Mouse (Mus musculus): ENCODE data around the gene Mapt.
"Not testable (repeated sequence)": the region's sequence is repeated elsewhere in the genome, so short reads cannot be mapped to it uniquely, and the experiment has no call there.

The Mapt gene

DNA sequence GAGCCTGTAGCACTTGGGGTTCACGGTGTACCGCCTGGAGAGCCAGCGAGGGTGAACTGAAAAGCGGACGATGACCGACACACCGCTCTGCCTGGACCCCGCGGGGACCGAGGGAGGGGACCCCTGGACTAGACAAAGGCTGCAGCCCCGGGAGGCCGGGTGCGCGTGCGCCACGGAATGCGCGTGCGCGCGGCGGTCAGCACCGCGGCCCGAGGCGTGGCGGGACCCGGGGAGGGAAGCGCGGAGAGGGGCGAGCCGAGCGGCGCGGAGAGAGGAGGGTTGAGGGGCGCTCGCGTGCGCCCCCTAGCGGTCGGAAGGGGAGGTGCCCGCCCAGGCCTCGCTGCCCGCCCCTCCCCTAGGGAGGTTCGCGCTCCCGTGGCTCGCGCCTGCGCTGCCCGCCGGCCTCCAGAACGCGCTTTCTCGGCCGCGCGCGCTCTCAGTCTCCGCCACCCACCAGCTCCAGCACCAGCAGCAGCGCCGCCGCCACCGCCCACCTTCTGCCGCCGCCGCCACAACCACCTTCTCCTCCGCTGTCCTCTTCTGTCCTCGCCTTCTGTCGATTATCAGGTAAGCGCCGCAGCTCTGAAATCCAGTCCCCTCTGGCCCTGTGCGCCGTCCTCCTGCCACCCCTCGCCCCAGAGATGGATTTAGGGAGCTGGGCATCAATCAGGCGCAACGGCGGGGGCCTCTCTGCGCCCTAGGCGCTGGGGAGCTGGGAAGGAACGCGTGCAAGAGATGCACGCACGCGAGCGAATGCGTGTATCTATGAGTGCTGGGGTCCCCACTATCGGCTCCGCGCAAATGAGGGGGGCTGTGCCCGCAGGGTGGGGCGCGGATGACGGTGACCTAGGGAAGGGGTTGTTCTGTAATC, at the start of gene Mapt:
Gene Mapt (plus strand): TSS at position 350 of the 871 bp plus-strand sequence.
- DNase-seq (ENCODE audit: low read depth, low spot score): peak; percentile 95

DNA sequence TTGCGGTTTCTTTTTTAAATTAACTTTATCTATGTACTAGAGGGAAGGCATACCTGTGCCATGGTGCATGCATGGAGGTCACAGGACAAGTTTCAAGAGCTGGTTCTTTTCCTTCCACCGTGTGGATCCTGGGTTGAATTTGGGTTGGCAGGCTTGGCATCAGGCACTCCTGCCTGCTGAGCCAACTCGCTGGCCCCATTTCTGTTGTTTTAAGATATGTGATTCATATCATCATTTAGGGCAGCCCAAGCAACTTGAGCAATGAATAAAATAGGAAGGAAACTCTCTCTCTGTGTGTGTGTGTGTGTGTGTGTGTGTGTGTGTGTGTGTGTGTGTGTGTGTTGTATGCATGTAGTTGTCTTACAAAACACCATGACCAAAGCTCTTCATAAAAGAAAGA, 49.0 kb upstream of the Mapt start:
- no peak for DNase-seq (ENCODE audit: low read depth, low spot score)

DNA sequence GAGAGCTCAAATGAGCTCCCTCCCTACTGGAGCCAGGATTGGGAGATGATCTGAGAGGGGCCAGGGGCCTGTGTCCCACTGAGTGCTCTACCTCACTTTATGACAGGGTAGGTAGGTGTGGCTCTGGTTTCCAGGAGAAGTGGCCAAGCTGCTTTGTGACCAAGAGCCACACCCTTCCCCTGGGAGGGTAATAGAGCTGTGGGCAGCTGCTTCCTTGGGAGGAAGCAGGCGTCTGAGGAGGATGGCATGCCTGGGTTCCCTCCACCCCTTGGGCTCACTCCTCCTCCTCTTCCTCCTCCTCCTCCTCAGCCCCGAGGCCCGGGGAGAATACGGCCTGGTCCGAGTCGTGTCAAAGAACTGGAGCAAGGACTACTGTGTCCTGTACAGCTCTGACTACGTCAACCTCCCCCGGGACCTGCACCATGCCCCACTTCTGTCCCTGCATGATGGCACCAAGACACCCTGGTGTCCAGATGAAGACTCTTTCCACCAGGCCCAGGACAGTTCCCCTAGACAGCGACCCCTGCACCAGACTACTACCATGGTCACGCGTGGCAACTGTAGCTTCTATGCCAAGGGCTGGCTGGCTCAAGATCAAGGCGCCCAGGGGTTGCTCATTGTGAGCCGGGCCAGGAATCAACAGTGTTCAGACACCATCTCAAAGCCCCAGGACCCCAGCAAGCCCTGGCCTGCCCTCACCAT, 44.9 kb upstream of the Mapt start, which contains the start of gene Sppl2c:
Gene Sppl2c (plus strand): TSS at position 193 of the 702 bp plus-strand sequence.
- no peak for DNase-seq (ENCODE audit: low read depth, low spot score)

DNA sequence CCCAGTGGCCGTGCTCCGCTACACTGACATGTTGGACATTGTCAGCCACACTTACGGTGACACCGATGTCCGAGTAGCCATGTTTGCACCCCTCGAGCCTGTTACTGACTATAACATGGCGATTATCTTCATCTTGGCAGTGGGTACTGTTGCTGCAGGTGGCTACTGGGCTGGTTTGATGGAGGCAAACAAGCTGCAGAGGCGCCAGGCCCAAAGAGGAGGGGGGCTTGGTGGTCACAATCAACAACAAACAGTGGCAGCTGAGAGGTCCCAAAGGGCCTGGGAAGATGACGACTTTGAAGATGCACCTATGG, 44.4 kb upstream of the Mapt start:
- no peak for DNase-seq (ENCODE audit: low read depth, low spot score)

DNA sequence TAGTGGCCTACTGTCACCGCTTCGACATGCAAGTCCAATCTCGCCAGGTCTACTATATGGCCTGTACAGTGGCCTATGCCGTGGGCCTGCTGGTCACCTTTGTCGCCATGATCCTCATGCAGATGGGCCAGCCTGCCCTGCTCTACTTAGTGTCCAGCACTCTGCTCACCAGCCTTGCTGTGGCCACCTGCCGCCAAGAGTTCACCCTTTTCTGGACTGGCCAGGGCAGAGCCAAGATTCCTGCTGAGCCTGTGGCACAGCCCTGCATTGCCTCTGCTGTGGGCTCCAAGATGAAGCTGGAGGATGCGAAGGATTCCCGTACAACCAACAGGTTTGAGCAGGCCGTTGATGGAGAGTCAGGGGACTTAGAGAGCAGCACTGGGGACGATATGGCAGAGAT, 43.4 kb upstream of the Mapt start:
- DNase-seq (ENCODE audit: low read depth, low spot score): no peak

DNA sequence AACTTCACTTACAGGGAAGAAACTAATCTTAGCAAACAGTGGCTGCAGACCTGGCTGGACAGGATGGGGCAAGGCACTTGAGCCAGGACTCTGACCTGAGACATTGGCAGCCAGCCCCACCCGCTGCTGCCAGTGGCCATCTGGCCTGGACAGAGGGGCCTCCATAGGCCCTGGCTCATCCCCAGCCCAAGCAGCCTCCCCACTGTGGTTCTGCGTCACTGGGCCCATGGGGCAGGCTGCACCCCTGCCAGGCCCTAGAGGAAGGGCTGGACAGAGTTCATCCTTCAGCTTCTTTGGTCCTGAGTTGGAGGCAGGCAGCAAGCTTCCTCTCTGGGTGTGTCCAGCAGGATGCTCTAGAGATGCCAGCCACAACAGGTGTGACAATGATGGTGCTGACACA, 41.2 kb upstream of the Mapt start:
- DNase-seq (ENCODE audit: low read depth, low spot score): no peak

DNA sequence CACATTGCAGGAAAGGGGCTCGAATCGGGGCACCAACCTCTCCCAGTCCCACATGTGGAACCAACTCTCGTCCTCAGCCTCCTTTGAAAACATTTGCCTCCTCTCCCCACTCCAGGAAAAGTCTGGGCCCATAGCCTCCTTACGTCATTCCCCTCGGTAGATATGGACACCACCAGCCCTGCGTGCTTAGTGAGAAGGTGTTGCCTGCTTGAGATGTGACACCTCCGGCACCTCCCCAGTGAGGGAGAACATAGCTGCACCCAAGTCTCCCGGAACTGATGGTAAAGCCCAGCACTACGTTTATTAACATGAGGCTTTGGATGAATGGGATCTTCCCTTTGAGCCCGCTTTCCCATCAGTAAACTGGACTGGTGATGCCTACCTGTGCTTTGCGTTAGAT, 35.8 kb upstream of the Mapt start:
- no peak for DNase-seq (ENCODE audit: low read depth, low spot score)

DNA sequence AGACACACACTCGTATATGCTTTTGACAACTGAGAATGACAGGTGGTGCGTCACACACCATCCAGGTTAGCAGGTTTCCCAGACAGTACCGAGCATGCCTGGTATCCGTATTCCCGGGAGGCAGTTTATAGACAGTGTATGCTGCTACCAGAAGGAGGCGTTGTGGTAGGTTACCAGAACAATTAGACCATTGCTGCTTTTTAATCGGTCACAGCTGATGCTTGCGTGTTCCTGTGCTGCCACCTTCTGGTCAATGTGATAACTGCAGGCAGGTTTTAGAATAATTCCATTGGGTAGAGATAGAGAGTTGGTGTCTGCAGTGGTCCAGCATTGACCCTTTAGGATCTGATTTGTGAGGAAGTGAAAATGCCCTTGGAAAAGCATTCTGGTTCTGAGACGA, 35.4 kb upstream of the Mapt start:
- peak; percentile 93 for DNase-seq (ENCODE audit: low read depth, low spot score)

DNA sequence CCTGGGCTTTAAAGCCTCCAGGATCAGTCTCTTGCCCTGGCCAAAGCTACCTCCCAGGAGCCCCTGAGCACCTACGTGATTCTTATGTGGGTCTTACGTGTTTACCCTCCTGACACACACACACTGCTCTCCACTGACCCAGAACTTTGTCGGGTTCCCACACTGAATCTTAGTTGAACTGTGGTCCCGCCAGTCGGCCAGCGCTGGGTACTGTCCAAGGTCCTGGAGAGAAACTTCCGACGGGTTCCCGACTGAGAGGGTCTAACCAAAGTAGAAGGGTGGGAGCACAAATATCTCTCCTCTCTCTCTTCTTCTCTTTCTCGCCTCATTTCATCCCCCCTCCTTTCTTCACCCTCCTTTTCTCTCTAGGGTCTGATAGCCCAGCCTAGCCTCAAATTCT, 33.3 kb upstream of the Mapt start:
- DNase-seq (ENCODE audit: low read depth, low spot score): peak; percentile 70

DNA sequence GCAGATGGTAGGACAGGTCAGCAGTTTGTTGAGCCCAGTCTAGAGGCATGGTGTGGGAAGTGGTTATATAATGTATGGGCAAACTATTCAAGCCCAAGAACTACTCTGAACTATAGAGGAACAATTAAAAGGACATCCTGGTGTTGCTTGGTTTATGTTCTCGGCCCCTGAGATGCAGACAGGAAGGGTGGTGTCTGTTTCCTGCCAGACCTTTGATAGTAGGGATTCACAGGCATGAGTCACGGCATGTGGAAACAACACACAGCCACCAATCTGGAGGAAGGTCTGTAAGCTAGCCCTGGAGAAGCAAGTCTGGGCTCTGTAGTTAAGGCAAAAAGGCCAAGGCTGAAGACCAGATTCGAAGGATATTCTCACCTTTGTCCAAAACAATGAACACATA, 27.9 kb upstream of the Mapt start:
- no peak for DNase-seq (ENCODE audit: low read depth, low spot score)

DNA sequence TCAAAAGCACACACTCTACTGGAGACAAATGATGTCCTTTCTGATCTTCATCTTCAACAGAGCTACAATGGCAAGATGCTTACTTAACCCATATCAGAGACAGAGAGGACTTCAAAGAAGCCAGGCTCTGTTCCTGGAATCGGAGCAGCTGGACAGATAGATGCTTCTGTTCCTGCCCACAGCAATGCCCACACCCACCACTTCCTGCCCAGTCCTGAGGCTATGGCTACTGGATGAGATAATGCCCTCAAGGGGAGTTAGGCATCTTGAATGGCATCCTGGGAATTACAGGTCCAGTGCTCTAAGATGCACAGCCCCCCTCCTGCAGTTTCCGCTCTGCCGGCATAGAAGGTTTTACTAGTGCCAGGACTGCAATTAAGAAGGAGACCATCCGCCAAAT, 24.6 kb upstream of the Mapt start:
- DNase-seq (ENCODE audit: low read depth, low spot score): no peak

DNA sequence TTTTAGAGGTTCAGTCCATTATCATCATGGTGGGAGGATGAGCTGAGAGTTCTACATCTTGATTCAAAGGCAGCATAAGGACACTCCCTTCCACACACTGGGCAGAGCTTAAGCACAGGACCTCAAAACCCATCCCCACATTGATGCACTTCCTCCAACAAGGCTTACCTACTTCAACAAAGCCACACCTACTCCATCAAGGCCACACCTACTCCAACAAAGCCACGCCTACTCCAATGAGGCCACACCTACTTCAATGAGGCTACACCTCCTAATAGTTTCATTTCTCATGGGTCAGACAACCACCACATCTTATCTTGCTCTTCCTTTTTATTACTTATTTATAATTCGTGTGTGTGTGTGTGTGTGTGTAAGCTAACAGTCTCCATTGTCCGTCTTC, 22.1 kb upstream of the Mapt start:
- DNase-seq (ENCODE audit: low read depth, low spot score): no peak

DNA sequence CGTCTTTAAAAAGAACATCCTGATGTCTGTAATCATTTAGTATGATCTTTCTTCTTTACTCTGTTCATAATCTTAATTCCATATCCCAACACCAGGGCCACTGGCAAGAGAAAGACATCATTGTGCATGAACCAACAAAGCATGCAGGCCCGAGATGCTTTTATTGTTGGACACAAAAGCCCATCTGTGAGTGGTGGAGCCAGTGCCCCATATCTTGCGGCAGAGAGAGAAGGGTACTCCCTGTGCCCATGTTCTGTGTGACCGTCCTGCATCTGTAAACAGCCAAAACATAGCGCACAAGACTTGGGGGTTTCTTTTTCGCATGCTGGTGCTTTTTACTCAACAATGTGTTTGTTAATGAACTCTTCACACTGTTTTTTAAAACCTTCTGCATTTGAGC, 19.9 kb upstream of the Mapt start:
- no peak for DNase-seq (ENCODE audit: low read depth, low spot score)

DNA sequence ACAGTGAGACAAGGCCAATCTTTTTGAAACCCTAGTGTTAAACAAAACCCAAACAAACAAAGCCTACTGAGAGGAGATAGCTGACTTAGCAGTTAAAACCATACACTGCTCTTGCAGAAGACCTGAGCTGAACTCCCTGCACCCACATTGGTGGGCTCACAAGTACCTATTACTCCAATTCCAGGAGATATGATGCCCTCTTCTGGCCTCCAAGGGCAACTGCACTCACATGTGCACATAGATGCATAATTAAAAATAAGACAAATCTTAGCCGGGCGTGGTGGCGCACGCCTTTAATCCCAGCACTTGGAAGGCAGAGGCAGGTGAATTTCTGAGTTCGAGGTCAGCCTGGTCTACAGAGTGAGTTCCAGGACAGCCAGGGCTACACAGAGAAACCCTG, 17.1 kb upstream of the Mapt start:
- not testable (repeated sequence) for DNase-seq (ENCODE audit: low read depth, low spot score)

DNA sequence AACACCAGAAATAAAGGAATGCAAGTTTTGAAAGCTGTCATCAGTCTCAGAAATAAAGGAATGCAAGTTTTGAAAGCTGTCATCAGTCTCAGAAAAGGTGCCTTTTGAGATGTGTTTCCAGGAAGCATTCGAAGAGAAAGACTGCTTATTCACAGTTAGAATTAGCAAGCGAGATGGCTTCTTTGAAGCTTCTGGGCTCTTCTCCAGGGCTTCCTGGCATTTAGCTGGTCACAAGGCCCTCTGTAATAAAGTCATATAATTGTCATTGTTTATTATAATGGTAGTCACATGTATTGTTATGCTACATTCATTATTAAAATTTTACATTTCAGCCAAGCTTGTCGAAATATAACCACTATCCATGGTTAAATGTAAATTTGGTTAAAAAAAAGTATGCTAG, 13.1 kb upstream of the Mapt start:
- no peak for DNase-seq (ENCODE audit: low read depth, low spot score)

DNA sequence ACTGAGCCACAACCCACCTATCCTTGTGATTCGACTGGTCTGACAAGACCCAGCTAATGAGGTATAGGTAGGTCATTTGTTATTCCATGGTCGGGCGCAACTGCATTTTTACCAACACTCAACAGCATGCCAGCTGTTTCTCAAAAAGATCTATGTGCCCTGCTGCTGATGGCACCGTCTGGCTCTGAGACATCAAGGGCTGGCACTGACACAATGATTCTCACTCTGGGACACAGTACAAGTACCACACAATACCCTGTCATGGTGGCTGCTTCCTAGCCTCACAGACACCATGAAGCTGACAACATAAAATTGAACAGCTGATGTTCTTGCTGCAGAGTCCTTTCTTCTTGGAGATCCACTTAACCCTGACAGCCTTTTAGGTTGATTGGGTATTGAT, 10.9 kb upstream of the Mapt start:
- no peak for DNase-seq (ENCODE audit: low read depth, low spot score)

DNA sequence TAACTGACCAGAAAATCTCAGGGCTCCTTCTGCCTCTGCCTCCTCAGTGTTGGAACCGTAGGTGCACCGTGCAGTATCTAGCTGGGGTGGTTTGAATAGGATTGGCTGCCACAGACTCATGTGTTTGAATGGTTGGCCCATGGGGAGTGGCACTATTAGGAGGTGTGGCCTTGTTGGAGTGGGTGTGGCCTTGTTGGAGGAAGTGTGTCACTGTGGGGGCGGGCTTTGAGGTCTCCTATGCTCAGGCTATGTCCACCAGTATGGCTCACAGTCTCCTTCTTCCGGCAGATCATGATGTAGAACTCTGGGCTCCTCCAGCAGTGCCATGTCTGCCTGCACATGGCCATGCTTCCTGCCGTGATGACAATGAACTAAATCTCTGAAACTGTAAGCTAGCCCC, 9.4 kb upstream of the Mapt start:
- DNase-seq (ENCODE audit: low read depth, low spot score): no peak

DNA sequence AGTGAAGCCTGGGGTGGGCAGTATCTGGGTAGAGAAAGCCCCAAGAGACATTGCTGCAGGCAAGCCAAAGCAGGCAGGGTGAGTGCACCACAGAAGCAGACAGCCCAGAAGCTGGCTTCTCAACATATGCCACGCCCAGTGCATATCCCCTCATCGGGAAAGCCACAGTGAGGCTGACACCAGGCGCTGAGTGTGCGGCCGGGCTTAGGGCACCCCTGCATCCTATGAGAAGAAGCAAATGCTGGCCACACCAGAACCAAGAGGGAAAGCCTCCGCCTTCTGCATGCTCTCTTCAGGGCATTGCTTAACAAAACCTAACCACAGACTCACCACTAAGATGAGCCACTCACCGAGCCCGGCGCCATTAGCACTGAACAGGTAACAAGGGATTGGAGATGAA, 7.9 kb upstream of the Mapt start:
- DNase-seq (ENCODE audit: low read depth, low spot score): no peak

DNA sequence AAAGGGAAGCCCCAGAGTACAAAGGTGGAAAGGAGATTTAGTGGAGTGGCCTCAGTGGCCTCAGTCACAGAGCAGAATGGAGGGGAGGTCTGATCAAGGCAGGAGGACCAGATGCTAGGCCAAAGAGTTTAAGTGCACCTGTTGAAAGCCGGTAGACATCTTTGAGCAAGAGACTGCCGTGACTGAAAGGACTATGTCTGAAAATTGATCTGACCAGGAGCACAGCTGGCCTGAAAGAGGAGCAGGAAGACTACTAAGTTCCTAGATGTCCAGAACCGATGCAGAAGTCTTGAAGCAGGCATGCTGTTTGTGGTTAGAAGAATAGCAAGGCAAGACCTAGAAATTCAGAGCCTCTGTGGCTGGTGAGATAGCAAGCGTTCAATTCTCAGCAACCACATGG, 1.8 kb upstream of the Mapt start:
- no peak for DNase-seq (ENCODE audit: low read depth, low spot score)

DNA sequence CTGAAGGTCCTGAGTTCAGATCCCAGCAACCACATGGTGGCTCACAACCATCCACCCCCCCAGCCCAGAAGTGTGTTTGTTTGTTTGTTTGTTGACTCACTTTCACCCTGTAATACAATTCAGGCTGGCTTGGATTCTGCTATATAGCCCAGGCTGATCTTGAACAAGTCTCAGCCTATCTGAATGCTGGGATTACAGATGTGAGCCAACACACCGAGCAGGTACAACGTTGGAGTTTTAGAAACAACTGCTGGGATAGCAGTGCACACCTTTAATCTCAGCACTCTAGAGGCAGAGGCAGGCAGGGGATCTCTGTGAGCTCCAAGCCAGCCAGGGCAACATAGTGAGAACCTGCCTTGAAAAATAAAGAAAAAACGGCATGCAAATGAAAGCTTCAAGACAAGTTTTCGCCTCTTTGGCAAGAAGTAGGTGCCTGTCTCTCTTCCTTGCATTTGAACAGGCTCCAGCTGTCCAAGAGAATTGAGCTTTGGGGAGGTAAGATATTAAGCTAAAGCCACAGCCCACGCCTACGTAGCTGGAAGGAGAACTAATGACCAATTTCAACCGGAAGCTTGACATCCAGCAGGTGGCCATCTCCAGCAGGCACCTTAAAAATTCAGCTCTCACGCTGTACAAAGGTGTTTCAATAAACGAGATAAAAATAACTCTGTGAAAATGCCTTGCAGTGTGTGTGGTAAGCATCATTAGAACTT, 968 bp upstream of the Mapt start:
- no peak for DNase-seq (ENCODE audit: low read depth, low spot score)

DNA sequence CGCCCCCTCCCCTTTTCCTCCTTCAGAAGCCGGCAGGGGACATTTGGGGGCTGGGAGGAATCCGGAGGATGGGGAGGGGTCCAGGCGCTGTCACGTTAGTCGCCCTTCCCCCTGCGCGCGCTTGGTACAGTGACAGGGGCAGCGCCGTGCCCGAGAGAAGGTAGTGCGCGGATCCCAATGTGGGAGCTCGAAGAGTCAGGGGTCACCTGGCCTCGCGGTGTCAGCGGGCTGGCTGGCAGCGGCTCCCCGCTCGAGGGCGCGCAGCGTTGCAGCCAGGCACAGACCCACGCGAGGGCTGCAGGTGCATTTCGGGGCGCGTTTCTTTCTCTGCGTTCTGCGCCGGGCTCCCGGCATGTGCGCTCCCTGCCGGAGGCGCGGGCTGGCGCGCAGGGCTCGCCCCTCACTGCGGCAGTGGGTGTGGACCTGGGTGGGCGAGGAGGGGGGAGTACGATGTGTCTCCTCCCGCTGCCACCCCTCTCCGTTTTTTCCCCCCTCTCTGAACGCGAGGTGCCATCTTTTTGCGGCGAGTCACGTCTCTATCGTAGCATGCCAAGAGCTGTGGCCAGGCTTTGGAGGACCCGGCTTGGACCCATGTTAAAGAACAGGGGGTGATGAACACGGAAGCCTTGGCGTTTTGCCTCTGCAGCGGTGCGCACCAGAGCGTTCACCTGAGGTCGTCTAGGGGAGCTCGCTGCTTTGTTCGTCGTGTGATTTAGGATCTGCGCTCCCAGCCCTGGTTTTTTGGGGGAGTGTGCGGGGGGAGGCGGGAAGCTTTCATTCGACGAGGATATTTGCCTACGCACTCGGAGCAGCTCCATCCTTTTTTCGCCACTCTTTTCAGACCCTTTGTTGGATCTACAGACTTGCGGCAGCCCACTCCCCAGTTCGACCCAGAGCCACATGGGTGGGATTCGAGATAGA, 1.2 kb downstream of the Mapt start:
- DNase-seq (ENCODE audit: low read depth, low spot score): no peak

DNA sequence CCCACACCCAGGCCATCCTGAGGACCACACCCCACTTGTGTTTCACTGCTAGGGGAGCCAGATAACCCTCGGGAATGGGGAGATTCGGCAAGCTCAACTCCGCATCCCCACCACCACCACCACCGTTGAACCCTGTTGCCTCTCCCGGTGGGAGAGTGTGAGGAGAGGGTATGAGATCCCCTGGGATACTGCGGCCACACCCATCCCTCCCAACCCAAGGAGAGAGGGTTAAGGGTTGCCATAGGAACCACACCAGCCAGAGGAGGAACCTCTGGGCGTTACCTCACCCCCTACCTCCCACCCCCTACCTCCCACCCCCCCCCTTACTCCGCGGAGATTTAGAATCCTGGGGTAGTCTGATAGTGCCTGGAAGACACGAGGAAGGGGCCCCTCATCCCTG, 1.9 kb downstream of the Mapt start:
- no peak for DNase-seq (ENCODE audit: low read depth, low spot score)
